In the genomic region with DNA sequence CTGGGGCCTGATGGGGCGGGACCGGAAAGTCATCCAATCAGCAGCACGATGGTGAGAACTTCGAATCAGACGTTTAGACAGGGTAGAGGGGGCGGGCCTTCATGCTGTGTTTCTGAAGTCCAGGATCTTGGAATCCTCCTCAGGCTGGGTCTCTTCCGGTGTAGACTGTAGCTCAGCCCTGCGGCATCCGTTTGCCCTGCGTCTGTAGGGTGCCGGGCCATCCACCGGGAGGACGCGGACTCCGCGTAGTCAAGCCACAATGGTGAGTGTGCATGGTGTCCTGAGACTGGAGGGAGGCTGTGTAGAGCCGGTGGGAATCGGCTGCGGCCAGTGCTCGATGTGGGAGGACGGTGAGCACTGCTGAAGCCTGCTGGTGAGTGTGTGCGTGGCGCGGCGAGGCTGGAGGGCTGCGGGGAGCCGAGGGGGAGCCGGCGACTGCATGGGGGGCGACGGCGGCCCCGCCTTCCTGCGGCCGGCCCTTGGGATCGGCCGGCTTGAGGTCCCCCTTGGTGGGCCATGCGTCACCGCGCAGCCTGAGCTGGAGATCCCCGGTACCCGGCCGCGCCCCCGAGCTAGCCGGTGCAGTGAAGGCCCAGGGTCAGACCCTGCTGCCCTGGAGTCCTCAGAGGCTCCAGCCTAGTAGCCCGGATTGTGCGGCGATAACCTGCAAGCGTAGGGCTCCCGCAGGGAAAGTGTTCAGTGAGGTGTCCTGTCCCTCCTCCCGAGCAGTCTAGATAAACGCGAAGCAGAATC, we compare ENCODE assay signal across 7 mouse cellular contexts. TPM values are rescaled to one million over a fixed set of nuclear protein-coding genes. Genes with fewer than 3 reads are reported as not detected.
DNase-seq lines count a peak whose midpoint lies in the region; ATAC-seq lines count a peak whose summit lies in the region.

A gene (plus strand): TSS at position 84 of the 753 bp plus-strand sequence.

- no peaks in the 10 kb centered on the region for H3K9me3 ChIP-seq in limb, embryonic 10.5 days (replicated peaks)
- no peaks in the 10 kb centered on the region for H3K9me3 ChIP-seq in midbrain, embryonic 13.5 days

- DNase-seq in adrenal gland, adult 8-10 months, result peak; percentile 91
- peak; percentile 88 for DNase-seq in embryo, embryonic 9.5 days (ENCODE audit: extremely low spot score)
- peak; percentile 94 for DNase-seq in kidney, adult 11 months
- DNase-seq in limb, embryonic 10.5 days (ENCODE audit: low spot score), result peak; percentile 87
- DNase-seq in spleen, adult 12 weeks (ENCODE audit: low spot score), result peak; percentile 48

- peak within 1 kb of the TSS; percentile 68 for H3K4me2 ChIP-seq in midbrain, embryonic 13.5 days (replicated peaks)

- H3K4me1 ChIP-seq in limb, embryonic 10.5 days, result peaks cover 19% of the 10 kb centered on the region
- H3K4me1 ChIP-seq in midbrain, embryonic 13.5 days (replicated peaks), result peaks cover 35% of the 10 kb centered on the region

- WGBS in limb, embryonic 10.5 days, result under 1% methylated on average over 53 of the region's 54 CpGs
- WGBS in midbrain, embryonic 13.5 days, result under 1% methylated on average over 54 of the region's 54 CpGs

- ATAC-seq in granulocyte monocyte progenitor cell, adult 5-6 weeks (replicated peaks; ENCODE audit: poor library complexity, severe bottlenecking), result peak; percentile 98
- ATAC-seq in midbrain, embryonic 13.5 days, result peak; percentile 100

- H3K9ac ChIP-seq in midbrain, embryonic 13.5 days (replicated peaks), result peak within 1 kb of the TSS; percentile 97

- no peaks in the 10 kb centered on the region for H3K27me3 ChIP-seq in limb, embryonic 10.5 days (ENCODE audit: low read depth, poor library complexity, severe bottlenecking)
- H3K27me3 ChIP-seq in midbrain, embryonic 13.5 days, result no peaks in the 10 kb centered on the region

- H3K4me3 ChIP-seq in limb, embryonic 10.5 days, result peak within 1 kb of the TSS; percentile 84
- peak within 1 kb of the TSS; percentile 96 for H3K4me3 ChIP-seq in midbrain, embryonic 13.5 days (replicated peaks)

- H3K27ac ChIP-seq in limb, embryonic 10.5 days, result peak within 1 kb of the TSS; percentile 96
- peak within 1 kb of the TSS; percentile 95 for H3K27ac ChIP-seq in midbrain, embryonic 13.5 days

- no peaks in the 10 kb centered on the region for H3K36me3 ChIP-seq in limb, embryonic 10.5 days
- no peaks in the 10 kb centered on the region for H3K36me3 ChIP-seq in midbrain, embryonic 13.5 days

RNA-seq across cellular contexts. Expression of the gene that starts here (rescaled TPM):
- total RNA-seq in adrenal gland, adult 8-10 months (2022), result 1 to 10 TPM; 7.2 to 10.0 (median 8.4) TPM
- 4.0 and 5.3 TPM in 2 replicates for total RNA-seq in granulocyte monocyte progenitor cell, adult 5-6 weeks (2014; fragmentation: Nextera tagmentation)
- total RNA-seq in granulocyte monocyte progenitor cell, adult 5-6 weeks (2017), result 4.6 and 5.5 TPM in 2 replicates
- 7.0 and 9.7 TPM in 2 replicates for polyA plus RNA-seq in limb, embryonic 10.5 days (2016; fragmentation: Nextera tagmentation; extraction: Ambion mirVana)
- 11.6 and 13.9 TPM in 2 replicates for polyA plus RNA-seq in midbrain, embryonic 13.5 days (2015; fragmentation: Nextera tagmentation; extraction: Ambion mirVana)

Comparison
In these comparisons a context has a peak if more than half of its experiments do, and no peak if none do; other contexts are left out.
1. Peak in every context shown above with its lines: DNase-seq, ATAC-seq, H3K4me3 ChIP-seq and H3K27ac ChIP-seq.